Mouse (Mus musculus): Measurements from ENCODE around the gene Tango6. TPM values are rescaled to one million over a fixed set of nuclear protein-coding genes. Genes with fewer than 3 reads are reported as not detected.
"Not testable (repeated sequence)": the region's sequence is repeated elsewhere in the genome, so short reads cannot be mapped to it uniquely, and the experiment has no call there.

Gene Tango6
- polyA plus RNA-seq, 1 experiment from 2014 or later, result 5.8 TPM

DNA sequence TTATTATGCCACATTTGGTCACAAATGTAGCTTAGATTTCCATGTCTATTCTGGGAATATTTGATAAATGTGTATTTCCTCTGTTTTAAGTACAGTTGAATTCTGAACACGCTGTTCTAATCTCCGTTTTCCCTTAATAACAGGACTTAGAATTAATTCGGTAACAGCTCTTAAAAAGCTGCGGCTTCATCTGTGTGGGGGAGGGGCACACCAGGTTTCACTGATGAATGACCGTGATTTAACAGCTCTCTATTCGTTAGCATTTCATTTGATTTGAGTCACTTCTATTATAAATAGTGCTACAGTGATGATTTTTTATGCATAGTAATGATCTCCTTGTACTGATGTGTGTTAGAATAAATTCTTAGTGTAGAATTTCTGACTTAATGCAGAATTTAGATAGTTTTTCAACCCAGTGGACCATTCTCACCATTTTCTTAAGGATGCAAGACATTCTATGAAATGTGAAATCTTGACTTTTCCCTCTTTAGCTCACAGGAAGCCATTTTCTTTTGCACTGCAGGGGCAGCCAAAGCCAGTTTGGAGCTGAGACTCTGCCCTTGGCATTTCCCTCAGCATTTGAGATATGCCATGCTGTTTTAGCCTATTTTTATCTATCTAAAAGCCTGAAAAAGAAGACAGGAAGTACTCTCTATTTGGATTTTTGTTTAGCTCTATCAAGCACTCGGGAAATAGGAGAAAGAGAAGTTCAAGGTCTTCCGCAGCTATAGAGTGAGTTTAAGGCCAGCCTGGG lies 91.9 kb downstream of the Tango6 start:
- H3K27ac ChIP-seq (ENCODE audit: low read depth, low read length), result 0 out of 2 replicates have a peak overlapping the region, but pooled peaks have one; percentile 16
- WGBS, result 59% methylated on average over 8 of the region's 8 CpGs

GRCm38 (mm10) chr8:106789623-106790022 lies 106.8 kb downstream of the Tango6 start:
- Histone ChIP-seq H3K4me3 (ENCODE audit: low read depth, low read length) (no peak overlapping the region), H3K36me3 (ENCODE audit: control insufficient read depth, insufficient read depth, low read length) (no peaks in the 10 kb centered on the region), H3K27me3 (ENCODE audit: control insufficient read depth, insufficient read depth, low read length) (no peaks in the 10 kb centered on the region), H3K4me1 (ENCODE audit: control insufficient read depth, insufficient read depth, low read length) (no peaks in the 10 kb centered on the region), H3K27ac (ENCODE audit: low read depth, low read length) (no peak overlapping the region), H3K9ac (replicated peaks; ENCODE audit: low read depth, low read length) (no peak overlapping the region), H3K9me3 (ENCODE audit: control insufficient read depth, low read length) (no peaks in the 10 kb centered on the region), H3K4me2 (ENCODE audit: low read depth, low read length) (no peak overlapping the region)
- no peak for ATAC-seq (ENCODE audit: low read depth)
- 76% methylated on average over 4 of the region's 4 CpGs for WGBS

More for the DNA sequence above, 91.9 kb downstream of the Tango6 start:
- Histone ChIP-seq H3K36me3 (ENCODE audit: control insufficient read depth, insufficient read depth, low read length) (no peaks in the 10 kb centered on the region), H3K9ac (replicated peaks; ENCODE audit: low read depth, low read length) (no peak overlapping the region), H3K9me3 (ENCODE audit: control insufficient read depth, low read length) (no peaks in the 10 kb centered on the region), H3K27me3 (ENCODE audit: control insufficient read depth, insufficient read depth, low read length) (no peaks in the 10 kb centered on the region), H3K4me1 (ENCODE audit: control insufficient read depth, insufficient read depth, low read length) (0 out of 2 replicates have a peak, but pooled peaks cover 3% of the 10 kb centered on the region), H3K4me3 (ENCODE audit: low read depth, low read length) (no peak overlapping the region), H3K4me2 (ENCODE audit: low read depth, low read length) (no peak overlapping the region)
- no peak for ATAC-seq (ENCODE audit: low read depth)

DNA sequence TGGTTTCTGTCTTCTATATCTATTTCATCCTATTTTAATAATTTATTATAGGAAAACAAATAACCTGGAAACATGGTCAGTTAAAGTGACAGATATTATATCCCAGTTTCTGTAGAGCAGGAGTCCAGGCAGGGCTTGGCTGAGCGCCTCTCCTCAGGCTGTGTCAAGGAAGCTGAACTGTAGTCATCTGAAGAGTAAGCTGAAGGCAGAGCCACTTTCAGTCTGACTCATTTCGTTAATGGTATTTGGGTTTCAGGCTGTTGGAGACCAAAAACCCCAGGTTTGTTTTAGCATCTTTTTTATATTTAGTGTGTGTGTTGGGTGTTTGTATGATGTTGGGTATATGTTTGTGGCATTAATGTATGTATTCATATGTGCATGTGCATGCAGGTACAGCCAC lies 112.0 kb downstream of the Tango6 start:
- no peaks in the 10 kb centered on the region for H3K36me3 ChIP-seq (ENCODE audit: control insufficient read depth, insufficient read depth, low read length)
- no peak overlapping the region for H3K4me3 ChIP-seq (ENCODE audit: low read depth, low read length)
- WGBS, result 87% methylated on average over 2 of the region's 2 CpGs
- no peak overlapping the region for H3K9ac ChIP-seq (replicated peaks; ENCODE audit: low read depth, low read length)
- no peaks in the 10 kb centered on the region for H3K27me3 ChIP-seq (ENCODE audit: control insufficient read depth, insufficient read depth, low read length)
- no peaks in the 10 kb centered on the region; the same call in 1 of the 2 replicates for H3K4me1 ChIP-seq (ENCODE audit: control insufficient read depth, insufficient read depth, low read length)
- H3K27ac ChIP-seq (ENCODE audit: low read depth, low read length), result no peak overlapping the region
- ATAC-seq (ENCODE audit: low read depth), result no peak
- no peak overlapping the region for H3K4me2 ChIP-seq (ENCODE audit: low read depth, low read length)
- H3K9me3 ChIP-seq (ENCODE audit: control insufficient read depth, low read length), result no peaks in the 10 kb centered on the region

DNA sequence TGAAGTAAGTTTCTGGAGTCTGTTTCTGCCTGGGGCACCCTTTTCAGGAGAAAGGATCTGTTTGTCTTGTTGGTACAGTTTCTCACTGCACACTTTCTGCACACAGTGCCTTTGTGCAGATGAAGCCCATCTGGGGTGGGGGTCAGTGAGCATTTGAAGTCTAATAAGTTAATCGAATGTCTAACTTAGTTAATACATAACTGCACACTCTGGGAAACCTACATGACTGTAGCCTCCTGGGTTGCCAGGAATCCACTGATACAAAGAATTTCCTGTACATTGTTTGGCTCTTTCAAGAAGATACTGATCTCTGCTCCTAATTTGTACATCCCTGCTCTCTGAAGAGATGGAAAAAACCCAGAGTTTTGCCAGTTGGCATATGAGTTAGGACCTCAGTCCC lies 117.0 kb downstream of the Tango6 start:
- H3K36me3 ChIP-seq (ENCODE audit: control insufficient read depth, insufficient read depth, low read length), result no peaks in the 10 kb centered on the region
- H3K27me3 ChIP-seq (ENCODE audit: control insufficient read depth, insufficient read depth, low read length), result no peaks in the 10 kb centered on the region
- ATAC-seq (ENCODE audit: low read depth), result no peak
- no peaks in the 10 kb centered on the region for H3K9me3 ChIP-seq (ENCODE audit: control insufficient read depth, low read length)
- H3K4me2 ChIP-seq (ENCODE audit: low read depth, low read length), result no peak overlapping the region
- H3K4me1 ChIP-seq (ENCODE audit: control insufficient read depth, insufficient read depth, low read length), result no peaks in the 10 kb centered on the region; the same call in 1 of the 2 replicates
- no peak overlapping the region for H3K27ac ChIP-seq (ENCODE audit: low read depth, low read length)
- H3K9ac ChIP-seq (replicated peaks; ENCODE audit: low read depth, low read length), result no peak overlapping the region
- no peak overlapping the region for H3K4me3 ChIP-seq (ENCODE audit: low read depth, low read length)
- WGBS, result 78% methylated on average over 1 of the region's 1 CpGs

GRCm38 (mm10) chr8:106801261-106801660 lies 118.4 kb downstream of the Tango6 start:
- Histone ChIP-seq H3K9me3 (ENCODE audit: control insufficient read depth, low read length) (no peaks in the 10 kb centered on the region), H3K36me3 (ENCODE audit: control insufficient read depth, insufficient read depth, low read length) (no peaks in the 10 kb centered on the region), H3K9ac (replicated peaks; ENCODE audit: low read depth, low read length) (no peak overlapping the region), H3K4me3 (ENCODE audit: low read depth, low read length) (no peak overlapping the region), H3K4me1 (ENCODE audit: control insufficient read depth, insufficient read depth, low read length) (no peaks in the 10 kb centered on the region; the same call in 1 of the 2 replicates), H3K27me3 (ENCODE audit: control insufficient read depth, insufficient read depth, low read length) (no peaks in the 10 kb centered on the region), H3K4me2 (ENCODE audit: low read depth, low read length) (no peak overlapping the region), H3K27ac (ENCODE audit: low read depth, low read length) (no peak overlapping the region)
- 96% methylated on average over 11 of the region's 11 CpGs for WGBS
- no peak for ATAC-seq (ENCODE audit: low read depth)

DNA sequence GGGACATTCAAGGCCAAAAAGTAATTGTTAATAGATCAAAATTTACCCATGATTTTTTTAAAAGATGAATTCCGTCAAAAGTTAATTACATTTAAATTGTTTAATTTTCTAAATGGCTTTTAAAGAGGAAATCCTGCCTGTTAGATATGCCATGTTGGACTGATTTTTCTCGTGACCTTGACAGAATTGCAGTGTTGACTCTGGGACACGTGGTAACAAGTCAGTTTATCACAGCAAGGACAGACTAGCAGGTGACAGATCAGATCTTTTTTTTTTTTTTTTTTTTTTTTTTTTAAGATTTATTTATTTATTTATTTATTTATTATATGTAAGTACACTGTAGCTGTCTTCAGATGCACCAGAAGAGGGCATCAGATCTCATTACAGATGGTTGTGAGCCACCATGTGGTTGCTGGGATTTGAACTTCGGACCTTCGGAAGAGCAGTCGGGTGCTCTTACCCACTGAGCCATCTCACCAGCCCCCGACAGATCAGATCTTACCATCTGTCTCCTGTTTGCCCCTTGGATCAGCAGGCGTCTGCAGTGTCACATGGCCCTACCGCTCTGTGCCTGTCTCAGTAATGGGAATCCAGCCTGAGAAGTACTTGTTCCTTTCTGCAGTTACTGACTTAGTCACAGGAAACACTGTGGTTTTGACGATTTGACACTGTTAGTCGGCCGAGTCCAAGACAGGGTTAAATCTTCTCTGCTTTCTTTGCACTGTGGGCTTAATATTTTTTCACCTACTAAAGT lies 119.7 kb downstream of the Tango6 start:
- not testable (repeated sequence) for H3K4me1 ChIP-seq (ENCODE audit: control insufficient read depth, insufficient read depth, low read length); H3K4me3 ChIP-seq (ENCODE audit: low read depth, low read length)

DNA sequence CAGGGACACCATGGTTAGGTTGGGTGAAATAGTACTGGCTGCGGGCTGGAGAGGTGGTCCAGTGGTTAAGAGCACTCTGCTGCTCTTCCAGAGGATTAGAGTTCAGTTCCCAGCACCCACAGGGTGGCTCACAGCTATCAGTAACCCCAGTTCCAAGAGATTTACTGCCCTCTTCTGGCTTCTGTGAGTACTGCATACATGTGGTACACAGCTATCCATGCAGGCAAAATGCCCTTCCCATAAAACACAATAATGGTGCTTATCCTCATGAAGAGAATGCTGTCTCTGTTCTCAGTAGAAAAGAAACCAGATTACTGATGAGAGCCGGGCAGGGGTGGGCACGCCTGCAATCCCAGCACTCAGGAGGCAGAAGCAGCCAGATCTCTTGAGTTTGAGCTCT lies 123.0 kb downstream of the Tango6 start:
- no peak overlapping the region for H3K4me2 ChIP-seq (ENCODE audit: low read depth, low read length)
- no peak overlapping the region for H3K4me3 ChIP-seq (ENCODE audit: low read depth, low read length)
- H3K36me3 ChIP-seq (ENCODE audit: control insufficient read depth, insufficient read depth, low read length), result no peaks in the 10 kb centered on the region
- no peaks in the 10 kb centered on the region for H3K9me3 ChIP-seq (ENCODE audit: control insufficient read depth, low read length)
- no peaks in the 10 kb centered on the region for H3K27me3 ChIP-seq (ENCODE audit: control insufficient read depth, insufficient read depth, low read length)
- 98% methylated on average over 3 of the region's 3 CpGs for WGBS
- no peak overlapping the region for H3K9ac ChIP-seq (replicated peaks; ENCODE audit: low read depth, low read length)
- no peak overlapping the region for H3K27ac ChIP-seq (ENCODE audit: low read depth, low read length)
- H3K4me1 ChIP-seq (ENCODE audit: control insufficient read depth, insufficient read depth, low read length), result no peaks in the 10 kb centered on the region
- ATAC-seq (ENCODE audit: low read depth), result no peak

More for the DNA sequence above, 119.7 kb downstream of the Tango6 start:
- WGBS, result 83% methylated on average over 12 of the region's 12 CpGs
- not testable (repeated sequence) for H3K9me3 ChIP-seq (ENCODE audit: control insufficient read depth, low read length); H3K27me3 ChIP-seq (ENCODE audit: control insufficient read depth, insufficient read depth, low read length); H3K9ac ChIP-seq (replicated peaks; ENCODE audit: low read depth, low read length); H3K27ac ChIP-seq (ENCODE audit: low read depth, low read length); ATAC-seq (ENCODE audit: low read depth); H3K4me2 ChIP-seq (ENCODE audit: low read depth, low read length); H3K36me3 ChIP-seq (ENCODE audit: control insufficient read depth, insufficient read depth, low read length)

GRCm38 (mm10) chr8:106807461-106807860 lies 124.6 kb downstream of the Tango6 start:
- no peak overlapping the region for H3K4me3 ChIP-seq (ENCODE audit: low read depth, low read length)

DNA sequence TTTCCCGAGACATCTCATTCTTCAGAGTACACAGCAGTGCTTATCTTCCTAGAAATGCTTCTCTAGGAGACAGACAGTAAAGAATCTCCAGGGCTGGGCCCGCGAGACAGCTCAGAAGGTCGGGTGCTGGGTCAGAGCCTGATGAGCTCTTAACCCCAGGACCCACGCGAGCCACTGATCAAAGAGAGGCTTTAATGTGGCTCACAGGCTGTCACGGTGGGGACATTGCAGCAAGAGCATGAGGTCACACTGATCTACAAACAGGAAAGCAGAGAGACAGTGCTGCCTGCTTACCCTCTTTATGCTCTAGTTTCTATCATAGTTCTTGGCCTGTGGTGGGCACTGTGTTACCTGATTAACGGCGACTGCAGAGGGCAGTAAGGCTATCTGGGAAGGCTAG lies 126.9 kb downstream of the Tango6 start:
- no peaks in the 10 kb centered on the region for H3K9me3 ChIP-seq (ENCODE audit: control insufficient read depth, low read length)
- no peak overlapping the region for H3K4me2 ChIP-seq (ENCODE audit: low read depth, low read length)
- H3K9ac ChIP-seq (replicated peaks; ENCODE audit: low read depth, low read length), result no peak overlapping the region
- H3K27ac ChIP-seq (ENCODE audit: low read depth, low read length), result no peak overlapping the region
- H3K4me3 ChIP-seq (ENCODE audit: low read depth, low read length), result no peak overlapping the region
- no peaks in the 10 kb centered on the region for H3K27me3 ChIP-seq (ENCODE audit: control insufficient read depth, insufficient read depth, low read length)
- 31% methylated on average over 9 of the region's 9 CpGs for WGBS
- ATAC-seq (ENCODE audit: low read depth), result no peak
- no peaks in the 10 kb centered on the region for H3K36me3 ChIP-seq (ENCODE audit: control insufficient read depth, insufficient read depth, low read length)
- H3K4me1 ChIP-seq (ENCODE audit: control insufficient read depth, insufficient read depth, low read length), result no peaks in the 10 kb centered on the region

More at GRCm38 (mm10) chr8:106807461-106807860, 124.6 kb downstream of the Tango6 start:
- Histone ChIP-seq H3K9ac (replicated peaks; ENCODE audit: low read depth, low read length) (no peak overlapping the region), H3K27ac (ENCODE audit: low read depth, low read length) (no peak overlapping the region), H3K36me3 (ENCODE audit: control insufficient read depth, insufficient read depth, low read length) (no peaks in the 10 kb centered on the region), H3K27me3 (ENCODE audit: control insufficient read depth, insufficient read depth, low read length) (no peaks in the 10 kb centered on the region), H3K4me2 (ENCODE audit: low read depth, low read length) (no peak overlapping the region), H3K4me1 (ENCODE audit: control insufficient read depth, insufficient read depth, low read length) (no peaks in the 10 kb centered on the region), H3K9me3 (ENCODE audit: control insufficient read depth, low read length) (no peaks in the 10 kb centered on the region)
- 91% methylated on average over 4 of the region's 4 CpGs for WGBS
- ATAC-seq (ENCODE audit: low read depth), result no peak
